Mouse (Mus musculus) heart, adult 9 months (tissue): ENCODE results near the gene Unk.

Experiments used
- DNase-seq, 2 experiments: peaks; one replicate each; pipeline ENCODE4 v3.0.0; 2022; ENCODE audit warnings: low spot score in 2 of 2

Gene Unk

GRCm38 (mm10) chr11:116063562-116063961 is 33.4 kb downstream of the Unk start:
- no peak for DNase-seq

- no peak for DNase-seq
These were observed 34.2 kb downstream of the Unk start for GRCm38 (mm10) chr11:116064187-116064867.

GRCm38 (mm10) chr11:116065345-116065744 is 35.2 kb downstream of the Unk start:
- DNase-seq, result no peak

- no peak for DNase-seq
These were observed 41.4 kb downstream of the Unk start for GRCm38 (mm10) chr11:116071510-116071909.

- no peak for DNase-seq
These were observed 42.5 kb downstream of the Unk start for GRCm38 (mm10) chr11:116072608-116073007.

- DNase-seq, result no peak
These were observed 44.4 kb downstream of the Unk start for GRCm38 (mm10) chr11:116074436-116074991.

GRCm38 (mm10) chr11:116075539-116076265 is 45.6 kb downstream of the Unk start:
- DNase-seq, result no peak

- DNase-seq, result no peak
These were observed 46.1 kb downstream of the Unk start for GRCm38 (mm10) chr11:116076266-116076540.

- DNase-seq, result no peak
These were observed 46.7 kb downstream of the Unk start for GRCm38 (mm10) chr11:116076836-116077235.

GRCm38 (mm10) chr11:116077446-116078204 is 47.5 kb downstream of the Unk start, which contains the start of gene Unc13d:
TSS of gene Unc13d (minus strand) at chr11:116077961.
- no peak for DNase-seq

GRCm38 (mm10) chr11:116078221-116078620 is 48.1 kb downstream of the Unk start:
- no peak for DNase-seq

- no peak for DNase-seq
These were observed 48.7 kb downstream of the Unk start for GRCm38 (mm10) chr11:116078676-116079320.

GRCm38 (mm10) chr11:116079511-116079910 is 49.4 kb downstream of the Unk start:
- DNase-seq, result no peak

GRCm38 (mm10) chr11:116081081-116081480 is 51.0 kb downstream of the Unk start:
- no peak for DNase-seq

GRCm38 (mm10) chr11:116083096-116083672 is 53.1 kb downstream of the Unk start:
- no peak for DNase-seq

GRCm38 (mm10) chr11:116084166-116084565 is 54.0 kb downstream of the Unk start:
- DNase-seq, result no peak

- peak; percentile 99 for DNase-seq
These were observed 56.4 kb downstream of the Unk start, which contains the start of gene Wbp2 for GRCm38 (mm10) chr11:116086258-116087193. TSS of gene Wbp2 (minus strand) at chr11:116086995.

- peak; percentile 87 to 90 for DNase-seq
These were observed 57.3 kb downstream of the Unk start for GRCm38 (mm10) chr11:116087194-116088130.

GRCm38 (mm10) chr11:116088188-116088587 is 58.1 kb downstream of the Unk start:
- DNase-seq, result no peak
